Mouse (Mus musculus) liver, embryonic 14.5 days (tissue): Measurements from ENCODE around the gene Krt36.

Source experiments
- CTCF ChIP-seq: IDR thresholded peaks from 2 replicates; pipeline ENCODE4 v1.5.1; 2016; ENCODE audit warnings: antibody characterized with exemption, low read depth, control low read depth
- EP300 ChIP-seq: IDR thresholded peaks from 2 replicates; pipeline ENCODE4 v1.6.1; 2016; ENCODE audit warnings: antibody characterized with exemption, low read depth

DNA sequence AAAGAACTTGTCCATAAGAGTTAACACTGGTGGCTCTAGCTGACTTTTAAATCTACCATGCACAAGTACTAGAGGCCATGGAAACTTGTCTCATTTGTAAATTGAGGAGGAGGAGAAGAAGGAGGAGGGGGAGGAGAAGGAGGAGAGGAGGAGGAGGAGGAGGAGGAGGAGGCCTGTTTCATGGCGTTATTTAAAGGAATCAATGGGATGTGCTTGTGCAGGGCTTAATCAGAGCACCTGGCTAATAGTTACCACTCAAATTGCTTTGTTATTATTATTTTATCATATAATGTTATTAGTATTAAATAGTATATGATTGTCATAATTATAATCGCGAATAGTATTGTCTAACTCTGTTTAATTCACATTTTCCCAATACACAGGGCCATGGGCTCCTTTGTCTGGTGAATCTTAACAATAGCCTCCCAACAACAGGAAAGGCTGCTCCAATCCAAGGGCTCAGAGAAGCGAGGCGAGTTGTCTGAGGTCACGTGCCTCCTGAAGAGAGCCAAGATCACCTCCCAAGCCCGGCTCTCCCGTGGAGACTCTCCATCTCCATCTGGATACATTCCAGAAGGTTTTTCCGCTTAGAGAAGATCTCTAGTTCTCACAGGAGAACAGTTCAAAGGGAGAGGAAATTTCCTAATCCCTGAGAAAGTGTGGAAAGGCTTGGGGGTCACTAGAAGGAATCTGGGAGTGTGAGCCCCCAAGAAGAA lies 43.3 kb upstream of the Krt36 start, which contains the start of gene Krt19:
- TF ChIP-seq CTCF (no peak), EP300 (no peak)
